Mouse (Mus musculus) C2C12 (cell line): Measurements from ENCODE around the gene Stau1.

ENCODE experiments used
- CEBPB ChIP-seq: IDR thresholded peaks from one replicate; pipeline ENCODE4 v1.6.1; 2011; ENCODE audit warnings: low read depth, mild to moderate bottlenecking, control low read depth, moderate library complexity
- CTCF ChIP-seq: IDR thresholded peaks from one replicate; pipeline ENCODE4 v1.5.1; 2011; ENCODE audit not compliant: control insufficient read depth, insufficient read depth, insufficient read length
- FOSL1 ChIP-seq: IDR thresholded peaks from one replicate; pipeline ENCODE4 v1.8.0; 2011; ENCODE audit warnings: mild to moderate bottlenecking, low read length; ENCODE audit not compliant: poor library complexity, insufficient read depth, severe bottlenecking
- MAX ChIP-seq: IDR thresholded peaks from one replicate; pipeline ENCODE4 v1.6.1; 2011; ENCODE audit warnings: mild to moderate bottlenecking, control low read depth
- MYOD1 ChIP-seq: IDR thresholded peaks from one replicate; pipeline ENCODE4 v1.6.1; 2011; ENCODE audit warnings: low read depth; ENCODE audit not compliant: control insufficient read depth, insufficient read length
- MYOG ChIP-seq: IDR thresholded peaks from one replicate; pipeline ENCODE4 v1.6.1; 2011; ENCODE audit not compliant: control insufficient read depth, insufficient read length; ENCODE audit errors: extremely low read depth
- USF1 ChIP-seq: IDR thresholded peaks from one replicate; pipeline ENCODE4 v1.6.1; 2011; ENCODE audit warnings: low read depth, mild to moderate bottlenecking, control low read depth, moderate library complexity

DNA sequence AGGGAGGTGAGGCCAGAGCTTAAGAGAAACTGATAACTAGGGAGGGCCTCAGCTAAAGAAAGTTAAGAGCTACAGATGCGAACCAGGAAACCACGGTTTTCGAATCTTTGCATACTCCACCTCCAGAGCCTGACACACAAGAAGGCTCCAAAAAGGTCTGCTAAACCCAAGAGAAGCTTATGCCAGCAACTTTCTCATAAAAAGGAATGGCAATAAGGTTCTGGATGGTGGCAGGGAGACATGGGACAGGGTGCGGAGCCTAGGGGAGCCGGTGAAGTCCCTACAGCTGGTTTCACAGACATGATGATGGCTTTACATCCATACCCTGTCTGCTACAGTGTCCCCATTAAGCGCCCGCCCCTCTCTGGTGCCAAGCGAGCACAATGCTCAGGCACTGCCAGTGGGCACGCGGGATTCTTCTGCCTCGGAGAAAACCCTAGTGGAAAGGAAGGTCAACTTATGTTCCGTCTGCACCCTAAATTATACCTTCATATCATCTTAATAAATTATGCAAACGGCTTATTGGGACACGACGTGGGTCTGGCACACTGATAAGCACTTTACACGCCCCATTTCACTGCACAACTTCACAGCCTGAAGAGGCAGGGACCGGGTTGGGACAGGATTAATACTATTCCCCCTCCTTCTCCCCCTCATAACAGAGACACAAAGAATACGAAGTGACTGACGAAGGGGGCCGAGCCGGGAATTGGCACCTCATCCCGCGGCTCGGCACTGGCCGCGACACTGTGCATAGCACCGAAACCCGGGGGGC is 891 bp downstream of the Stau1 start:
- TF ChIP-seq CTCF, result no peak
- no peak for TF ChIP-seq USF1
- TF ChIP-seq MAX, result no peak
- no peak for TF ChIP-seq MYOD1
- TF ChIP-seq MYOG, result no peak
- no peak for TF ChIP-seq FOSL1
- no peak for TF ChIP-seq CEBPB
